Mouse (Mus musculus) limb, embryonic 10.5 days (tissue): ENCODE results near the gene St6galnac3. TPM values are rescaled to one million over a fixed set of nuclear protein-coding genes. Genes with fewer than 3 reads are reported as not detected.

Source experiments
- DNase-seq: peaks from one replicate; pipeline ENCODE4 v3.0.0-alpha.2; 2017; ENCODE audit warnings: low spot score
- H3K27ac ChIP-seq: fragments of 300-500 bp; sonication (generic); 2 replicates; pipeline ENCODE4 v1.5.1; 2016; ENCODE audit warnings: mild to moderate bottlenecking
- H3K27me3 ChIP-seq: fragments of 300-500 bp; sonication (generic); 2 replicates; pipeline ENCODE4 v1.6.1; 2016; ENCODE audit warnings: low read depth, mild to moderate bottlenecking; ENCODE audit not compliant: poor library complexity, severe bottlenecking
- H3K36me3 ChIP-seq: fragments of 300-500 bp; sonication (generic); 2 replicates; pipeline ENCODE4 v1.6.1; 2016; ENCODE audit warnings: mild to moderate bottlenecking, moderate library complexity
- H3K4me1 ChIP-seq: fragments of 300-500 bp; sonication (generic); 2 replicates; pipeline ENCODE4 v1.6.1; 2016
- H3K4me3 ChIP-seq: fragments of 300-500 bp; sonication (generic); 2 replicates; pipeline ENCODE4 v1.5.1; 2016; ENCODE audit warnings: mild to moderate bottlenecking, moderate library complexity
- H3K9me3 ChIP-seq: fragments of 300-500 bp; sonication (generic); replicated peaks from 2 replicates; pipeline ENCODE4 v1.6.1; 2016; ENCODE audit warnings: mild to moderate bottlenecking
- WGBS: fragments of 180-500 bp; shearing (Covaris S2); methylation state at CpG from one replicate; pipeline ENCODE4 v1.1.7; 2016; 5-methylcytosine and 5-hydroxymethylcytosine counted together
- polyA plus RNA-seq: library from polyadenylated mRNA; unstranded; fragments of >200 nt; fragmentation: Nextera tagmentation; extraction: Ambion mirVana; gene quantifications from 2 replicates; pipeline ENCODE4 v1.2.1, GENCODE M21; 2016

Gene St6galnac3
- polyA plus RNA-seq, 1 experiment from 2014 or later: 53.3 TPM

DNA sequence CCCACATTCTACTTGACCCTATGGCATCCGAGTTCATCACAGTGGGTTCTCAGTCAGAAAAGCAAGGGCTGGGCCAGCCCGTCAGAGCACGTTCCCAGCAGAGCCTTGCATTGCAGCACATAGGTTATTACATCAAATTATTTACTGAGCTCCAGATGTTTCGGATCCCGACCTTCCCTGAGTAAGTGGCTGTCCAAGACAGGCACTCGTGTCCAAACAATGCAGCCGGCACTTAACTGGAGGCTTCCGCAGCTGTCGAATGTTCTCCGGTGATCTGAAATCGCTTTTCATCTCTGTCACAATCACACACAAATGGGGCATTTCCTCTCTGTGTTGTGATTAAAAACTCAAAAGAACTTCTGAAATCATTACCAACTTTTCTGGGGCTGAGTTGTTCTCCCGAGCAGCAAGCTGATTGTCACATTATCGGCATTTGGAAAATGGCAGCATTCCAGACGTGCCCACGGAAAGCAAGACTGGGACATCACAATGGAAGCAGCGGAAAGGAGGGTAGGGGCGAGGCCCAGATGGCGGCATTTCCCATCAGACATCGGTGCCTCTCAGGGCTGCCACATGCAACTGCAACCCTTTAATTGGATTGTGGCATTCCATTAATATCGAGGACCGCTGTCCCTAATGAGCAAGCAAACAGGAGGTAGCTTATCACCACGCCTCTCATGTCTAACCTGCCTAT lies 428.5 kb downstream of the St6galnac3 start:
- Histone ChIP-seq H3K27me3 (no peaks in the 10 kb centered on the region), H3K4me1 (peaks cover 8% of the 10 kb centered on the region; the same call in 1 of the 2 replicates), H3K9me3 (no peaks in the 10 kb centered on the region), H3K27ac (no peak overlapping the region), H3K36me3 (peaks cover 4% of the 10 kb centered on the region; the same call in 1 of the 2 replicates), H3K4me3 (no peak overlapping the region)
- 79% methylated on average over 22 of the region's 22 CpGs for WGBS
- no peak for DNase-seq

DNA sequence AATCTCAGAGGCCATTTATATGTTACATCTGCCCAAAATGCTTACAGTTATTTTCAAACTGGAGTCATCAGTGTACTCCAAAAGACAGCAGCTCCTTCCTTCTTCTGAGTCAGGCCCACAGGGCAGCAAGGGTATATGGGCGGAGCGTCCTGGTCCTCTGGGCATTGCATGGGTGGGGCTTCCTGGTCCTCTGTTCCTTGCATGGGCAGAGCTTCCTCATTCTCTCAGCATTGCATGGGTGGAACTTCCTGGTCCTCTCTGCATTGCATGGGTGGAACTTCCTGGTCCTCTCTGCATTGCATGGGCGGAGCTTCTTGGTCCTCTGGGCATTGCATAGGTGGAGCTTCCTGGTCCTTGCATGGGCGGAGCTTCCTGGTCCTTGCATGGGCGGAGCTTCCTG lies 432.1 kb downstream of the St6galnac3 start:
- H3K9me3 ChIP-seq: no peaks in the 10 kb centered on the region
- 91% methylated on average over 5 of the region's 5 CpGs for WGBS
- H3K4me1 ChIP-seq: peaks cover 8% of the 10 kb centered on the region; the same call in 1 of the 2 replicates
- H3K27ac ChIP-seq: no peak overlapping the region
- H3K4me3 ChIP-seq: no peak overlapping the region
- peaks cover 4% of the 10 kb centered on the region; the same call in 1 of the 2 replicates for H3K36me3 ChIP-seq
- no peak for DNase-seq
- H3K27me3 ChIP-seq: no peaks in the 10 kb centered on the region

- no peaks in the 10 kb centered on the region for H3K9me3 ChIP-seq
- H3K27ac ChIP-seq: no peak overlapping the region
- no peaks in the 10 kb centered on the region for H3K27me3 ChIP-seq
- no peak overlapping the region for H3K4me3 ChIP-seq
- no peak for DNase-seq
- 91% methylated on average over 9 of the region's 9 CpGs for WGBS
- peaks cover 8% of the 10 kb centered on the region; the same call in 1 of the 2 replicates for H3K4me1 ChIP-seq
- peaks cover 4% of the 10 kb centered on the region; the same call in 1 of the 2 replicates for H3K36me3 ChIP-seq
Observed at GRCm38 (mm10) chr3:153292363-153292762, 432.6 kb downstream of the St6galnac3 start.

GRCm38 (mm10) chr3:153291406-153292045 lies 433.4 kb downstream of the St6galnac3 start:
- DNase-seq: no peak
- Histone ChIP-seq H3K4me3 (no peak overlapping the region), H3K27me3 (no peaks in the 10 kb centered on the region), H3K36me3 (peaks cover 4% of the 10 kb centered on the region; the same call in 1 of the 2 replicates), H3K4me1 (peaks cover 6% of the 10 kb centered on the region; the same call in 1 of the 2 replicates), H3K27ac (no peak overlapping the region), H3K9me3 (no peaks in the 10 kb centered on the region)
- 94% methylated on average over 6 of the region's 6 CpGs for WGBS

- no peaks in the 10 kb centered on the region for H3K9me3 ChIP-seq
- peaks cover 4% of the 10 kb centered on the region; the same call in 1 of the 2 replicates for H3K36me3 ChIP-seq
- 93% methylated on average over 4 of the region's 4 CpGs for WGBS
- DNase-seq: no peak
- peaks cover 12% of the 10 kb centered on the region for H3K4me1 ChIP-seq
- H3K27me3 ChIP-seq: no peaks in the 10 kb centered on the region
- no peak overlapping the region for H3K27ac ChIP-seq
- H3K4me3 ChIP-seq: no peak overlapping the region
Observed at GRCm38 (mm10) chr3:153289971-153290370, 435.0 kb downstream of the St6galnac3 start.

- Histone ChIP-seq H3K4me3 (no peak overlapping the region), H3K36me3 (no peaks in the 10 kb centered on the region), H3K27ac (no peak overlapping the region), H3K4me1 (peaks cover 13% of the 10 kb centered on the region), H3K9me3 (no peaks in the 10 kb centered on the region), H3K27me3 (no peaks in the 10 kb centered on the region)
- DNase-seq: no peak
- WGBS: 98% methylated on average over 4 of the region's 4 CpGs
Observed at GRCm38 (mm10) chr3:153287564-153287963, 437.4 kb downstream of the St6galnac3 start.

DNA sequence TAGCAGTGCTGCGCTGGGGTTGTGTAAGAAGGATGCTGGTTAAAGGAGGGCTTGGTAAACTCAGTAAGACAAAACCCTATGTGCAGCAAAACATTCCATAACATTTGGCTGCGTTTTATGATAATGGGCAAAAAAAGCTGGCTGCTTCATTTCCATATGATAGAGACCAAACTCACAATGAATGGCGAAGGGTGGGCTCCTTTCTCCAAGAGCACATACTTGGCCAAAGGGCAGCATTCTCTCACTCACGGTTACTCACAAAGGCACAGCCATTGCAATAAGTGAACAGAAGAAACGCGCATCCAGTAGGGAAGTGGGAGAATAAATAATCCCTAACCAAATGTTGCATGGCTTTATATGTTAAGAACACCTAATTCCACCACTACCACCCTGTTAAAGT lies 437.9 kb downstream of the St6galnac3 start:
- no peak for DNase-seq
- H3K9me3 ChIP-seq: no peaks in the 10 kb centered on the region
- H3K4me1 ChIP-seq: peaks cover 13% of the 10 kb centered on the region
- H3K36me3 ChIP-seq: no peaks in the 10 kb centered on the region
- WGBS: 95% methylated on average over 6 of the region's 6 CpGs
- no peak overlapping the region for H3K27ac ChIP-seq
- no peaks in the 10 kb centered on the region for H3K27me3 ChIP-seq
- H3K4me3 ChIP-seq: no peak overlapping the region

GRCm38 (mm10) chr3:153282123-153282765 lies 442.7 kb downstream of the St6galnac3 start:
- Histone ChIP-seq H3K27ac (no peak overlapping the region), H3K36me3 (no peaks in the 10 kb centered on the region), H3K4me3 (no peak overlapping the region), H3K4me1 (peaks cover 25% of the 10 kb centered on the region), H3K9me3 (no peaks in the 10 kb centered on the region), H3K27me3 (no peaks in the 10 kb centered on the region)
- WGBS: 93% methylated on average over 16 of the region's 16 CpGs
- DNase-seq: no peak

DNA sequence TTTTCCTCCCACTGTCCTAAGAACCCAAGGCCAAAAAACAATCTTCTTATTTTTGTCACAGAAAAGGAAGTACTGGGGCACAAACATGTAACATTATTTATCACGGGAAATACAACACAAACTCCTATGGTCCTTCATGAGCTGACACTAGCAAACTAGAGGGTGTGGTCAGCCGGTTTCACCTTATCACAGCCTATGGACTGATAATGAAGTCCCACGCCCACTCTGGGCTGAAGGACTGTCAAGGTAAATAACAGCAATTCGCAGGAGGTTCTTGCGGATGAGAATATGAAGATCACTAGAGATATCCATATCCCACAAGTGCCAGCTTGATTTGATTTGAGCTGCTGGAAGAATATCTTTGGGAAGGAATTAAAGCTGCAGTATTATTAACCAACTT lies 446.7 kb downstream of the St6galnac3 start:
- peaks cover 4% of the 10 kb centered on the region; the same call in 1 of the 2 replicates for H3K36me3 ChIP-seq
- H3K27ac ChIP-seq: no peak overlapping the region
- H3K4me1 ChIP-seq: peaks cover 26% of the 10 kb centered on the region
- WGBS: 89% methylated on average over 5 of the region's 5 CpGs
- no peak for DNase-seq
- H3K9me3 ChIP-seq: 0 out of 2 replicates have a peak, but pooled peaks cover 3% of the 10 kb centered on the region
- H3K27me3 ChIP-seq: no peaks in the 10 kb centered on the region
- no peak overlapping the region for H3K4me3 ChIP-seq

DNA sequence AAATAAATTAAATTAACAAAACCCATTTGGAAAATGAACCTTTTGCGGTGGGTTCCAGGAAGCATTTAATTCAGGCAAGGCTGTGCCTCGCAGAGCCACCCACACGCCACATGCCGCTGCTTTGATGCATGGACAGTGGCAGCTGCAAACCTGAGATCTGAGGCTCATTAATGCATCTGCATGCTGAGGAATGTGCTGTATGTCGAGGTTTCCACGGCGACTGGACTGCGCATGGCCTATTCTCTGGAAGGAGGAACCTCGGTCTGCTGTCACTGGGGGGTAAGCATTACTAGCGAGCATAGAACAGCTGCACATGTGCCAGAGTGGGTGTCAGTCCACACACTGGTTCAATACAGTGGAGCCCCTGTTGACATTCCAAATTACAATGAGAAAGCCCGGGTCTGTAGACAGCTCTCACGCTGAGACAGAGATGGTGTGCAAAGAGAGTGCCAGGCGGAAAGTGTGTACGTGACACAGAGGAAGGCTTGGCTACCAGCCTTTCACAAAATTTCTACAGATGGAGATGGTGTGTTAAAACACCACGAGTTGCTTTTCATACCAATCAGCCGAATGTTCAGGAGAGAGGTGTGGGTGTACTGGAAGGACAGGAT lies 447.5 kb downstream of the St6galnac3 start:
- Histone ChIP-seq H3K27me3 (no peaks in the 10 kb centered on the region), H3K36me3 (peaks cover 4% of the 10 kb centered on the region; the same call in 1 of the 2 replicates), H3K9me3 (0 out of 2 replicates have a peak, but pooled peaks cover 3% of the 10 kb centered on the region), H3K4me1 (peaks cover 26% of the 10 kb centered on the region), H3K27ac (no peak overlapping the region), H3K4me3 (no peak overlapping the region)
- 46% methylated on average over 16 of the region's 16 CpGs for WGBS
- DNase-seq: peak; percentile 55

DNA sequence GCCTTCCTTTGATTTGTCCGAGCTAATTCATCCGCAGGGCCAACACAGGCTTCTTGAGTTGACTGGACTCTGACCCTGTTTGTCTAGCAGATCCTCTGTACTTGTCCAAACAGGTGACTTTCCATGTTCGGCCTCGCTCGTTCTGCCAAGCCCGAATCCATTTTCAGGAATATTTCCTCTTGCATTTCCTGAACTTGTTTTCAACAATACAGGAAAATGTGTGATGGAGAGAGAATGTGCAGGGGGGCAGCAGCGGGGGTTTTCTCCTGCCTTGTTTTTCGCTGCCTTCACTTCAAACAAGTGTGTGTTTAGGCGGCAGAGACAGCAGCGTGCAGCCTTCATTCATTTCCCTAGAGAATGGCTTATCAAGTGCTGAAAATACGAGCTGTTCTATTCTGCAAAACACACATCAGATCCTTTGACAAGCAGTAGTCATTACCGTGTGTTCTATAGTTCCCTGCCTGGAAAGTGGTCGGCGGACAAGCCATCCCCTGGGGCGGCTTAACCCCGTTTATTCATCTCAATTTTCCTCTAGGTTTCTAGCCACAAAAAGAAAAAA lies 448.1 kb downstream of the St6galnac3 start:
- no peak for DNase-seq
- Histone ChIP-seq H3K27ac (no peak overlapping the region), H3K36me3 (peaks cover 4% of the 10 kb centered on the region; the same call in 1 of the 2 replicates)

DNA sequence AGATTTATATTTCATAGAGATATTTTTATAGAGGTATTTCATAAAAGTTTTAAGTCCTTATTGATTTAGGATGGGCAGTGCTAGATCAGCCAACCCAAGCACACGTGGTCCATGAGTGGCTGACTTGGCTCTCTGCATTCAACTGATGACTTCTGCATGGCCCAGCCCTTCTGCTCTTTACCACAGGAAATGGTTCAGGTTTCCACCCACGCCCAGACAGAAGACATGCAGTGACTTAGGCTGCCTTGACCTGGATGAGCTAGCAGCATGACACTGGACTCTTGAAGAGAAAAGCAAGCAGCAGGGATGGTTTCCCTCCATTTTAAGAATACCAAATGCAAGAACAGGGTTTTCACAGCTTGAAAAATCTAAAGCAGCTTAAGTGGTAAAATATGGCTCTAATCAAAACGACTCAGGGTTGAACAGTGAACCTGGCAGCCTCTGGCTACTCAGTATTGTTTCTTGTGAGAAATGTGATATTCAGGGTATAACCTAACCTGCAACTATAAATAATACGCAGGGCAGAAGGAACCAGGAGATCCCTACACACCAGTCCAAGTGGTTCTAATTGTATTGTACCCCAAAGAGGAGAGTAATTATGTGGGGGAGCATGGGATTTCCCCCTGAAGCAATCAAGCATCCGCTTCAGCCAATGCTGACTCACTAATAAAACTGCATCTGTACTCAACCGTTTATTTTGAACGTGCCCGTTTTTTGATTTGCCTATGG lies 448.7 kb downstream of the St6galnac3 start:
- no peak for DNase-seq
- H3K27me3 ChIP-seq: no peaks in the 10 kb centered on the region
- peaks cover 26% of the 10 kb centered on the region for H3K4me1 ChIP-seq
- peaks cover 4% of the 10 kb centered on the region; the same call in 1 of the 2 replicates for H3K36me3 ChIP-seq
- H3K27ac ChIP-seq: no peak overlapping the region
- H3K9me3 ChIP-seq: 0 out of 2 replicates have a peak, but pooled peaks cover 3% of the 10 kb centered on the region
- H3K4me3 ChIP-seq: no peak overlapping the region
- WGBS: 81% methylated on average over 8 of the region's 8 CpGs

More for the DNA sequence above, 448.1 kb downstream of the St6galnac3 start:
- peaks cover 26% of the 10 kb centered on the region for H3K4me1 ChIP-seq
- 62% methylated on average over 16 of the region's 16 CpGs for WGBS
- H3K9me3 ChIP-seq: 0 out of 2 replicates have a peak, but pooled peaks cover 3% of the 10 kb centered on the region
- H3K4me3 ChIP-seq: no peak overlapping the region
- H3K27me3 ChIP-seq: no peaks in the 10 kb centered on the region
